Mouse (Mus musculus): ENCODE measurements around the gene Elof1.

Gene Elof1

GRCm38 (mm10) chr9:22136765-22137547, 20.0 kb upstream of the Elof1 start:
- DNase-seq (ENCODE audit: low spot score): no peak

GRCm38 (mm10) chr9:22135644-22136390, 18.8 kb upstream of the Elof1 start, which contains the start of gene Acp5:
Gene Acp5 (minus strand): TSS chr9:22135711.
- no peak for DNase-seq (ENCODE audit: low spot score)

- DNase-seq (ENCODE audit: low spot score): no peak
Observed at GRCm38 (mm10) chr9:22134988-22135643, 18.1 kb upstream of the Elof1 start.

GRCm38 (mm10) chr9:22134246-22134890, 17.4 kb upstream of the Elof1 start:
- no peak for DNase-seq (ENCODE audit: low spot score)

- no peak for DNase-seq (ENCODE audit: low spot score)
Observed at GRCm38 (mm10) chr9:22132220-22132619, 15.2 kb upstream of the Elof1 start.

- DNase-seq (ENCODE audit: low spot score): no peak
Observed at GRCm38 (mm10) chr9:22131226-22131981, 14.4 kb upstream of the Elof1 start.

- DNase-seq (ENCODE audit: low spot score): no peak
Observed at GRCm38 (mm10) chr9:22125246-22126027, 8.5 kb upstream of the Elof1 start.

GRCm38 (mm10) chr9:22124169-22124568, 7.2 kb upstream of the Elof1 start:
- DNase-seq (ENCODE audit: low spot score): no peak

GRCm38 (mm10) chr9:22123069-22123609, 6.2 kb upstream of the Elof1 start:
- DNase-seq (ENCODE audit: low spot score): no peak

GRCm38 (mm10) chr9:22122005-22122404, 5.0 kb upstream of the Elof1 start:
- no peak for DNase-seq (ENCODE audit: low spot score)

- DNase-seq (ENCODE audit: low spot score): no peak
Observed at GRCm38 (mm10) chr9:22121545-22121944, 4.6 kb upstream of the Elof1 start.

GRCm38 (mm10) chr9:22119543-22119942, 2.6 kb upstream of the Elof1 start:
- DNase-seq (ENCODE audit: low spot score): no peak

- DNase-seq (ENCODE audit: low spot score): peak; percentile 29
Observed at GRCm38 (mm10) chr9:22117754-22118456, 933 bp upstream of the Elof1 start.

- no peak for DNase-seq (ENCODE audit: low spot score)
Observed at GRCm38 (mm10) chr9:22116086-22116485, 886 bp downstream of the Elof1 start.

- DNase-seq (ENCODE audit: low spot score): no peak
Observed at GRCm38 (mm10) chr9:22115635-22116034, 1.3 kb downstream of the Elof1 start.

- DNase-seq (ENCODE audit: low spot score): no peak
Observed at GRCm38 (mm10) chr9:22108194-22108593, 8.8 kb downstream of the Elof1 start.

GRCm38 (mm10) chr9:22099922-22100321, 17.1 kb downstream of the Elof1 start:
- DNase-seq (ENCODE audit: low spot score): no peak

- DNase-seq (ENCODE audit: low spot score): no peak
Observed at GRCm38 (mm10) chr9:22098993-22099696, 17.8 kb downstream of the Elof1 start, which contains the start of gene Cnn1. Gene Cnn1 (plus strand): TSS chr9:22099216.

GRCm38 (mm10) chr9:22095854-22096307, 21.1 kb downstream of the Elof1 start:
- DNase-seq (ENCODE audit: low spot score): peak; percentile 68
